Mouse (Mus musculus) hindbrain, embryonic 10.5 days (tissue): ENCODE measurements around the gene Rnf216. TPM values are rescaled to one million over a fixed set of nuclear protein-coding genes. Genes with fewer than 3 reads are reported as not detected.

ENCODE experiments used
- DNase-seq: peaks from one replicate; pipeline ENCODE4 v3.0.0-alpha.2; 2017; ENCODE audit warnings: low spot score
- H3K27ac ChIP-seq: fragments of 300-500 bp; sonication (generic); 2 replicates; pipeline ENCODE4 v1.5.1; 2016; ENCODE audit warnings: mild to moderate bottlenecking, moderate library complexity
- H3K27me3 ChIP-seq: fragments of 300-500 bp; sonication (generic); 2 replicates; pipeline ENCODE4 v1.6.1; 2016; ENCODE audit warnings: mild to moderate bottlenecking; ENCODE audit not compliant: poor library complexity, insufficient read depth, severe bottlenecking
- H3K36me3 ChIP-seq: fragments of 300-500 bp; sonication (generic); 2 replicates; pipeline ENCODE4 v1.6.1; 2016; ENCODE audit warnings: mild to moderate bottlenecking, moderate library complexity
- H3K4me1 ChIP-seq: fragments of 300-500 bp; sonication (generic); replicated peaks from 2 replicates; pipeline ENCODE4 v1.6.1; 2016; ENCODE audit warnings: mild to moderate bottlenecking
- H3K4me3 ChIP-seq: fragments of 300-500 bp; sonication (generic); 2 replicates; pipeline ENCODE4 v1.5.1; 2016; ENCODE audit warnings: mild to moderate bottlenecking, moderate library complexity
- H3K9me3 ChIP-seq: fragments of 300-500 bp; sonication (generic); 2 replicates; pipeline ENCODE4 v1.6.1; 2016; ENCODE audit warnings: mild to moderate bottlenecking, moderate library complexity
- WGBS: fragments of 180-500 bp; shearing (Covaris S2); methylation state at CpG from one replicate; pipeline ENCODE4 v1.1.7; 2016; 5-methylcytosine and 5-hydroxymethylcytosine counted together
- polyA plus RNA-seq: library from polyadenylated mRNA; unstranded; fragments of >200 nt; fragmentation: Nextera tagmentation; extraction: Ambion mirVana; gene quantifications from 2 replicates; pipeline ENCODE4 v1.2.1, GENCODE M21; 2016

Gene Rnf216
- polyA plus RNA-seq, 1 experiment from 2014 or later = 44.3 TPM

GRCm38 (mm10) chr5:142960775-142961271 is 152.0 kb downstream of the Rnf216 start:
- whole genome bisulfite sequencing = under 1% methylated on average over 59 of the region's 59 CpGs
- no peaks in the 10 kb centered on the region for H3K9me3 ChIP-seq
- peak; percentile 67 for DNase-seq
- H3K4me1 ChIP-seq = peaks cover 55% of the 10 kb centered on the region
- peaks cover 23% of the 10 kb centered on the region for H3K27me3 ChIP-seq
- peak overlapping the region; percentile 100 for H3K27ac ChIP-seq
- peak overlapping the region; percentile 100 for H3K4me3 ChIP-seq
- peaks cover 33% of the 10 kb centered on the region for H3K36me3 ChIP-seq

- Histone ChIP-seq H3K27me3 (peaks cover 23% of the 10 kb centered on the region), H3K36me3 (peaks cover 23% of the 10 kb centered on the region), H3K4me3 (peak within 1 kb of the TSS; percentile 100), H3K9me3 (no peaks in the 10 kb centered on the region), H3K27ac (peak within 1 kb of the TSS; percentile 100), H3K4me1 (peaks cover 45% of the 10 kb centered on the region)
- DNase-seq = peak; percentile 95
- 8% methylated on average over 44 of the region's 44 CpGs for WGBS
These were observed 152.9 kb downstream of the Rnf216 start, which contains the start of gene Fscn1 for GRCm38 (mm10) chr5:142959576-142960556. TSS of gene Fscn1 (plus strand) at chr5:142960343.

- no peak for DNase-seq
- Histone ChIP-seq H3K36me3 (peaks cover 16% of the 10 kb centered on the region), H3K27me3 (peaks cover 23% of the 10 kb centered on the region), H3K27ac (peak overlapping the region; percentile 100; the same call in 1 of the 2 replicates), H3K4me1 (peaks cover 38% of the 10 kb centered on the region), H3K4me3 (peak overlapping the region; percentile 100; the same call in 1 of the 2 replicates), H3K9me3 (no peaks in the 10 kb centered on the region)
- 43% methylated on average over 4 of the region's 4 CpGs for WGBS
These were observed 153.6 kb downstream of the Rnf216 start for GRCm38 (mm10) chr5:142959156-142959555.

- H3K27ac ChIP-seq = no peak overlapping the region
- H3K9me3 ChIP-seq = no peaks in the 10 kb centered on the region
- H3K4me1 ChIP-seq = peaks cover 31% of the 10 kb centered on the region
- 0 out of 2 replicates have a peak, but pooled peaks cover 9% of the 10 kb centered on the region for H3K36me3 ChIP-seq
- WGBS = 91% methylated on average over 14 of the region's 14 CpGs
- no peak overlapping the region for H3K4me3 ChIP-seq
- no peak for DNase-seq
- H3K27me3 ChIP-seq = peaks cover 23% of the 10 kb centered on the region
These were observed 154.3 kb downstream of the Rnf216 start for GRCm38 (mm10) chr5:142958464-142958863.

GRCm38 (mm10) chr5:142956956-142957703 is 155.7 kb downstream of the Rnf216 start:
- 64% methylated on average over 6 of the region's 6 CpGs for WGBS
- H3K27me3 ChIP-seq = peaks cover 23% of the 10 kb centered on the region
- no peak overlapping the region for H3K27ac ChIP-seq
- H3K4me3 ChIP-seq = no peak overlapping the region
- H3K4me1 ChIP-seq = peaks cover 19% of the 10 kb centered on the region
- H3K9me3 ChIP-seq = no peaks in the 10 kb centered on the region
- no peaks in the 10 kb centered on the region for H3K36me3 ChIP-seq
- no peak for DNase-seq

GRCm38 (mm10) chr5:142953641-142954040 is 159.2 kb downstream of the Rnf216 start:
- no peak overlapping the region for H3K27ac ChIP-seq
- no peak overlapping the region for H3K4me3 ChIP-seq
- H3K36me3 ChIP-seq = no peaks in the 10 kb centered on the region
- no peaks in the 10 kb centered on the region for H3K9me3 ChIP-seq
- WGBS = 67% methylated on average over 3 of the region's 3 CpGs
- H3K27me3 ChIP-seq = peaks cover 12% of the 10 kb centered on the region; the same call in 1 of the 2 replicates
- no peaks in the 10 kb centered on the region for H3K4me1 ChIP-seq
- no peak for DNase-seq

- Histone ChIP-seq H3K27ac (no peak overlapping the region), H3K36me3 (no peaks in the 10 kb centered on the region), H3K4me1 (0 out of 2 replicates have a peak, but pooled peaks cover 4% of the 10 kb centered on the region), H3K27me3 (no peaks in the 10 kb centered on the region), H3K4me3 (no peak overlapping the region), H3K9me3 (no peaks in the 10 kb centered on the region)
- 86% methylated on average over 6 of the region's 6 CpGs for WGBS
- DNase-seq = no peak
These were observed 162.4 kb downstream of the Rnf216 start for GRCm38 (mm10) chr5:142950405-142950804.

GRCm38 (mm10) chr5:142949580-142949979 is 163.2 kb downstream of the Rnf216 start:
- no peak for DNase-seq
- WGBS = 59% methylated on average over 6 of the region's 6 CpGs
- H3K27me3 ChIP-seq = no peaks in the 10 kb centered on the region

GRCm38 (mm10) chr5:142947460-142947859 is 165.3 kb downstream of the Rnf216 start:
- Histone ChIP-seq H3K4me1 (0 out of 2 replicates have a peak, but pooled peaks cover 9% of the 10 kb centered on the region), H3K27me3 (no peaks in the 10 kb centered on the region), H3K4me3 (no peak overlapping the region), H3K36me3 (no peaks in the 10 kb centered on the region), H3K27ac (no peak overlapping the region), H3K9me3 (no peaks in the 10 kb centered on the region)
- 76% methylated on average over 7 of the region's 7 CpGs for WGBS
- no peak for DNase-seq

More at GRCm38 (mm10) chr5:142949580-142949979, 163.2 kb downstream of the Rnf216 start:
- Histone ChIP-seq H3K36me3 (no peaks in the 10 kb centered on the region), H3K4me1 (0 out of 2 replicates have a peak, but pooled peaks cover 4% of the 10 kb centered on the region), H3K4me3 (no peak overlapping the region), H3K9me3 (no peaks in the 10 kb centered on the region), H3K27ac (no peak overlapping the region)

DNA sequence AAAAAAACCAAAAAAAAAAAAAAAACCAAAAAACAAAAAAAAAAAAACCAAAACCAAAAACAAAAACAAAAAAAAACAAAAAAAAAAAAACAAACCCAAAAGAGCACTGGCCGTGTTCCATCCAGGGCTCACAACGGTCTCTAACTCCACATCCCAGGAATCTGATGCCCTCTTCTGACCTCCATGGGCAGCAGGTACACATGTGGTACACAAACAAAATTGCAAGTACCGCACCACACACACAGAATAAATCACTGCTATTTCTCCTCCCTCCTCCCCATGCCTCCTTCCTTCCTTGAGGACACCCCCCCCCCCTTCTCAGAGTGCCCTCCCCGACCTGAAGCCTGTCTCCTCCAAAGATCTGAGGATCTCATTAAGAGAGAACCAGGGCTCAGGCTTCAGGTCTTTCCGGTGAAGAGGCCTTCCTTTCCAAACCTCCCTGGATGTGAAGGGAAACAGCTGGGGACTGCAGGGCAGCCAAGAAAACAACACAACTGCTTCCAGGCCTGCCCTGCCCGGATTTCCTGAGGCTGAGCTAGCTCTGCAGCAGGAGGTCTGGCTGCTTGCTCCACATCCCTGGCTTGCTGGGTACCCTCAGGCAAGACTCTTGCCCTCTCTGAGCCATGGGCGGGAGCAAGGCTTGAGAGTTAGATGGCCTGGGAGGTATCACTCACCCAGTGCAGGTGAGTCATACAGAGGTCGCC is 167.7 kb downstream of the Rnf216 start:
- Histone ChIP-seq H3K27me3 (no peaks in the 10 kb centered on the region), H3K36me3 (no peaks in the 10 kb centered on the region), H3K4me1 (0 out of 2 replicates have a peak, but pooled peaks cover 9% of the 10 kb centered on the region), H3K4me3 (no peak overlapping the region), H3K27ac (no peak overlapping the region), H3K9me3 (0 out of 2 replicates have a peak, but pooled peaks cover 3% of the 10 kb centered on the region)
- DNase-seq = peak; percentile 41
- 64% methylated on average over 8 of the region's 8 CpGs for WGBS
